Mouse (Mus musculus) c-Kit-positive CD71-negative TER-119-negative erythroid progenitor cells, embryonic 14.5 days (primary cell): ENCODE data around the gene Nr4a2.

ENCODE experiments used
- DNase-seq: peaks from one replicate; pipeline ENCODE4 v3.0.0-alpha.2; 2013; ENCODE audit warnings: low read depth

The Nr4a2 gene

GRCm38 (mm10) chr2:57123991-57124840 is at the start of gene Nr4a2:
Gene Nr4a2 (minus strand): TSS chr2:57124003.
- DNase-seq = no peak

- DNase-seq = no peak
Measured at GRCm38 (mm10) chr2:57165416-57165815, 41.6 kb upstream of the Nr4a2 start.

GRCm38 (mm10) chr2:57156814-57157213 is 33.0 kb upstream of the Nr4a2 start:
- DNase-seq = no peak

- no peak for DNase-seq
Measured at GRCm38 (mm10) chr2:57149796-57150195, 26.0 kb upstream of the Nr4a2 start.

GRCm38 (mm10) chr2:57148231-57148630 is 24.4 kb upstream of the Nr4a2 start:
- no peak for DNase-seq

- no peak for DNase-seq
Measured at GRCm38 (mm10) chr2:57145646-57146421, 22.0 kb upstream of the Nr4a2 start.

- DNase-seq = no peak
Measured at GRCm38 (mm10) chr2:57138594-57138993, 14.8 kb upstream of the Nr4a2 start.

GRCm38 (mm10) chr2:57127461-57127860 is 3.7 kb upstream of the Nr4a2 start:
- DNase-seq = no peak

- DNase-seq = no peak
Measured at GRCm38 (mm10) chr2:57125891-57126290, 2.1 kb upstream of the Nr4a2 start.

GRCm38 (mm10) chr2:57122986-57123980 is 520 bp downstream of the Nr4a2 start:
- no peak for DNase-seq

- DNase-seq = no peak
Measured at GRCm38 (mm10) chr2:57121110-57121509, 2.7 kb downstream of the Nr4a2 start.

GRCm38 (mm10) chr2:57117201-57117951 is 6.4 kb downstream of the Nr4a2 start:
- no peak for DNase-seq

GRCm38 (mm10) chr2:57116366-57117200 is 7.2 kb downstream of the Nr4a2 start:
- DNase-seq = no peak

GRCm38 (mm10) chr2:57115864-57116365 is 7.9 kb downstream of the Nr4a2 start:
- DNase-seq = no peak

- no peak for DNase-seq
Measured at GRCm38 (mm10) chr2:57115181-57115863, 8.5 kb downstream of the Nr4a2 start.

- no peak for DNase-seq
Measured at GRCm38 (mm10) chr2:57114211-57115151, 9.3 kb downstream of the Nr4a2 start.

GRCm38 (mm10) chr2:57113431-57113830 is 10.4 kb downstream of the Nr4a2 start:
- no peak for DNase-seq

- no peak for DNase-seq
Measured at GRCm38 (mm10) chr2:57112949-57113348, 10.9 kb downstream of the Nr4a2 start.
